Mouse (Mus musculus) lung, adult 2 months (tissue): ENCODE data around the gene 4930579G24Rik.
A peak's percentile ranks its signal among the peaks of the same experiment; 100 is the strongest.

ENCODE experiments used
- CTCF ChIP-seq: fragments of 200-500 bp; IDR thresholded peaks from 2 replicates; pipeline ENCODE4 v1.5.1; 2011; ENCODE audit warnings: mild to moderate bottlenecking, low read length, control low read depth; ENCODE audit not compliant: insufficient read depth
- POLR2A ChIP-seq: fragments of 200-500 bp; IDR thresholded peaks from 2 replicates; pipeline ENCODE4 v1.6.1; 2011; ENCODE audit warnings: low read depth, mild to moderate bottlenecking, control low read depth, low read length, borderline replicate concordance; ENCODE audit errors: extremely low read depth

GRCm38 (mm10) chr3:79586804-79587203 is 42.1 kb upstream of the 4930579G24Rik start:
- TF ChIP-seq POLR2A, result no peak
- peak; percentile 95 for TF ChIP-seq CTCF
